Mouse (Mus musculus) forebrain, postnatal 0 days (tissue): ENCODE measurements around the gene Tnip1. TPM values are rescaled to one million over a fixed set of nuclear protein-coding genes. Genes with fewer than 3 reads are reported as not detected.

ENCODE experiments used
- ATAC-seq: fragments of 200-750 bp; cut with Nextera tagmentation; 2 replicates; pipeline ENCODE4 v1.8.0; 2017; ENCODE audit warnings: mild to moderate bottlenecking, moderate library complexity
- DNase-seq: peaks from one replicate; pipeline ENCODE4 v3.0.0-alpha.2; 2015
- H3K27ac ChIP-seq: fragments of 300-500 bp; sonication (generic); 2 replicates; pipeline ENCODE4 v1.5.1; 2014; ENCODE audit warnings: low read depth, mild to moderate bottlenecking, antibody characterized with exemption, low read length, moderate library complexity, mixed read lengths
- H3K27me3 ChIP-seq: fragments of 300-500 bp; sonication (generic); 2 replicates; pipeline ENCODE4 v1.6.1; 2014; ENCODE audit warnings: mild to moderate bottlenecking, low read length, mixed read lengths; ENCODE audit not compliant: insufficient read depth
- H3K36me3 ChIP-seq: fragments of 300-500 bp; sonication (generic); 2 replicates; pipeline ENCODE4 v1.6.1; 2014; ENCODE audit warnings: mild to moderate bottlenecking, moderate library complexity; ENCODE audit not compliant: insufficient read depth
- H3K4me1 ChIP-seq: fragments of 300-500 bp; sonication (generic); 2 replicates; pipeline ENCODE4 v1.6.1; 2014; ENCODE audit warnings: antibody characterized with exemption; ENCODE audit not compliant: insufficient read depth
- H3K4me2 ChIP-seq: fragments of 300-500 bp; sonication (generic); 2 replicates; pipeline ENCODE4 v1.6.1; 2014; ENCODE audit warnings: low read depth, mild to moderate bottlenecking, moderate library complexity
- H3K4me3 ChIP-seq: fragments of 300-500 bp; sonication (generic); 2 replicates; pipeline ENCODE4 v1.5.1; 2014; ENCODE audit warnings: low read depth, low read length, mixed read lengths
- H3K9ac ChIP-seq: fragments of 300-500 bp; sonication (generic); 2 replicates; pipeline ENCODE4 v1.6.1; 2014; ENCODE audit warnings: mild to moderate bottlenecking
- H3K9me3 ChIP-seq: fragments of 300-500 bp; sonication (generic); 2 replicates; pipeline ENCODE4 v1.6.1; 2016; ENCODE audit warnings: low read length
- CTCF ChIP-seq: sonication (generic); IDR thresholded peaks from 2 replicates; pipeline ENCODE4 v1.5.1; 2016; ENCODE audit warnings: antibody characterized with exemption, control low read depth, low read depth
- WGBS: fragments of 180-500 bp; shearing (Covaris S2); extraction: QIAGEN DNeasy Blood & Tissue Kit; methylation state at CpG from one replicate; pipeline ENCODE4 v1.1.7; 2014; 5-methylcytosine and 5-hydroxymethylcytosine counted together
- polyA plus RNA-seq: library from polyadenylated mRNA; unstranded; fragments of >200 nt; fragmentation: Nextera tagmentation; extraction: Ambion mirVana; gene quantifications from 2 replicates; pipeline ENCODE4 v1.2.1, GENCODE M21; 2015
- total RNA-seq: library from RNA; depleted of rRNA; stranded (reverse); fragments of >200 nt; gene quantifications from 2 replicates; pipeline ENCODE4 v1.2.3, GENCODE M21; 2014

Gene Tnip1
- total and polyA plus RNA-seq, 2 experiments from 2014 or later, result 14.9 to 16.6 TPM

- no peak overlapping the region for H3K9ac ChIP-seq
- WGBS, result 97% methylated on average over 3 of the region's 3 CpGs
- no peak overlapping the region for H3K4me2 ChIP-seq
- no peaks in the 10 kb centered on the region for H3K4me1 ChIP-seq
- DNase-seq, result no peak
- H3K4me3 ChIP-seq, result no peak overlapping the region
- peaks cover 9% of the 10 kb centered on the region; the same call in 1 of the 2 replicates for H3K36me3 ChIP-seq
- TF ChIP-seq CTCF, result no peak
- H3K27me3 ChIP-seq, result no peaks in the 10 kb centered on the region
- no peaks in the 10 kb centered on the region for H3K9me3 ChIP-seq
- ATAC-seq, result no peak
- H3K27ac ChIP-seq, result no peak overlapping the region
Measured at GRCm38 (mm10) chr11:54936771-54937140, 26.0 kb downstream of the Tnip1 start.

GRCm38 (mm10) chr11:54936035-54936770 lies 26.5 kb downstream of the Tnip1 start:
- 38% methylated on average over 12 of the region's 12 CpGs for WGBS
- ATAC-seq (no peak), DNase-seq (no peak)
- Histone ChIP-seq H3K9me3 (no peaks in the 10 kb centered on the region), H3K27ac (no peak overlapping the region), H3K36me3 (peaks cover 9% of the 10 kb centered on the region; the same call in 1 of the 2 replicates), H3K27me3 (no peaks in the 10 kb centered on the region), H3K4me2 (no peak overlapping the region), H3K4me1 (no peaks in the 10 kb centered on the region), H3K4me3 (no peak overlapping the region), H3K9ac (no peak overlapping the region)
- TF ChIP-seq CTCF, result no peak

GRCm38 (mm10) chr11:54934198-54934597 lies 28.5 kb downstream of the Tnip1 start:
- Histone ChIP-seq H3K27me3 (no peaks in the 10 kb centered on the region), H3K4me3 (no peak overlapping the region), H3K4me1 (no peaks in the 10 kb centered on the region), H3K9me3 (no peaks in the 10 kb centered on the region), H3K36me3 (peaks cover 14% of the 10 kb centered on the region; the same call in 1 of the 2 replicates), H3K27ac (no peak overlapping the region), H3K9ac (no peak overlapping the region), H3K4me2 (no peak overlapping the region)
- ATAC-seq (no peak), DNase-seq (no peak)
- WGBS, result 94% methylated on average over 7 of the region's 7 CpGs
- no peak for TF ChIP-seq CTCF

GRCm38 (mm10) chr11:54932540-54932939 lies 30.2 kb downstream of the Tnip1 start:
- 90% methylated on average over 6 of the region's 6 CpGs for WGBS
- no peaks in the 10 kb centered on the region for H3K9me3 ChIP-seq
- no peak overlapping the region for H3K27ac ChIP-seq
- no peak overlapping the region for H3K4me2 ChIP-seq
- ATAC-seq (no peak), DNase-seq (no peak)
- H3K4me3 ChIP-seq, result no peak overlapping the region
- H3K36me3 ChIP-seq, result peaks cover 20% of the 10 kb centered on the region; the same call in 1 of the 2 replicates
- no peaks in the 10 kb centered on the region for H3K27me3 ChIP-seq
- no peak overlapping the region for H3K9ac ChIP-seq
- no peak for TF ChIP-seq CTCF
- no peaks in the 10 kb centered on the region for H3K4me1 ChIP-seq

- peak; percentile 70 for TF ChIP-seq CTCF
- H3K4me1 ChIP-seq, result no peaks in the 10 kb centered on the region
- 62% methylated on average over 5 of the region's 5 CpGs for WGBS
- H3K36me3 ChIP-seq, result peaks cover 16% of the 10 kb centered on the region; the same call in 1 of the 2 replicates
- H3K9ac ChIP-seq, result no peak overlapping the region
- H3K4me3 ChIP-seq, result no peak overlapping the region
- peak; percentile 45 for DNase-seq
- no peak overlapping the region for H3K4me2 ChIP-seq
- ATAC-seq, result no peak; the same call in 1 of the 2 replicates
- no peaks in the 10 kb centered on the region for H3K9me3 ChIP-seq
- H3K27me3 ChIP-seq, result no peaks in the 10 kb centered on the region
- no peak overlapping the region for H3K27ac ChIP-seq
Measured at GRCm38 (mm10) chr11:54931405-54932093, 31.2 kb downstream of the Tnip1 start.

GRCm38 (mm10) chr11:54930318-54930979 lies 32.3 kb downstream of the Tnip1 start:
- Histone ChIP-seq H3K9me3 (no peaks in the 10 kb centered on the region), H3K9ac (no peak overlapping the region), H3K36me3 (peaks cover 25% of the 10 kb centered on the region), H3K4me2 (no peak overlapping the region), H3K27me3 (no peaks in the 10 kb centered on the region), H3K4me1 (no peaks in the 10 kb centered on the region), H3K4me3 (no peak overlapping the region), H3K27ac (no peak overlapping the region)
- ATAC-seq, result peak; percentile 32; the same call in 1 of the 2 replicates
- DNase-seq, result peak; percentile 67
- peak; percentile 79 for TF ChIP-seq CTCF
- 67% methylated on average over 7 of the region's 7 CpGs for WGBS
